Mouse (Mus musculus): ENCODE measurements around the gene Tshz2.

Tshz2 gene

DNA sequence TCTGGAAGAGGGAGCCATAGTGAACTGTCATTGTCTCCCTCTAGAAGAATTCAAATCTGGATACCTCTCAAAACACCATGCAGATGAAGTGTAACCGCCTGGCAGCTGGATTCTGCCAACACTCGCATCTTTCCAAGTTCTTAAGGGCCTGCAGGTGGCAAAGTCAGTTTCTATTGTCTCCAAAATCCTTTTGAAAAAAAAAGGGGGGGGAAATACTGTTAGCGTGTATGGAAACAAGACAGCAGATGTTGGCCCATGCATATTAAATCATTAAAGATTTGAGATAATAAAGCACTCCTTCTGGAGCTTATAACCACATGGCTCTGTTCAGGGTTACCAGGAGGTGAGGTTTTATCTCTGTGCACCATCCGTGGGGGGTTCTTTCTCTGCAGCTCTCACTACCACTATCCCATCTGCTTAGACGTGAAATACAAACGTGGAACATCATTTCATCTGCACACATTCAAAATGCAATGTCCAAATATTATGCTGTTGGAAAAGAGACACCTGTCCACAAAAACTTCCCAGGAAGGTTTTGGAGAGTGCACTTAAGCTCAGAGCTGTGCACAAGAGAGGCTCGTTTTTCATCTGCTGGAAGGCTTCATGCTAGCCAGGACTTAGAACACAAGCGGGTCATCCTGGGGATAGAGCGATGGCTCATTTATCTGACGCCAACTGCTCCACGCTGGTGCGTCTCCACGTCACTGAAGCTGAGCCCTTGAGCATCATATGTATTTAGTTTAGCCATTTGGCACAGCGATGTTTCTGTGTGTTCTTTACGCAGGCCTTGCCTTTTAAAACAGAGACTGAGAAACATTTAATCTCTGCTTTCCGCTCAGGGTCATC is 307.7 kb downstream of the Tshz2 start:
- DNase-seq (ENCODE audit: low read depth, low spot score), result no peak

DNA sequence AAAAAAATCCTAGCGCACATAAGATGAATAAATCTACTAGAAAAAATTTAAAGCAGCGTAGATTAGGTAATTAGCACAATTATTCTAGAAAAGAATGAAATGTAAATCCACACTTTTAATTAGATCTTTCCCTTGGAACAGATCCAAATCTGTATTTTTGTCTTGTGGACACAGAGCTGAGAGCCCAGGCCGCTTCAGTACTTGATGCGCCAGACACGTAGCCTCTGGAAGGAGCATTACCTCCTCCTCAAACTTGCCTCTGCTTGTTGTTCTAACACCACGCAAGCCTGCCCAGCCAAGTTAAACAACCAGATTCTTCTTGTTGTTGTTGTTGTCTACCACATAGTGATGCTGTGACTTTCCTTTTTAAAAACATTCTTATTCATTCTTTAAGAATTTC is 310.9 kb downstream of the Tshz2 start:
- DNase-seq (ENCODE audit: low read depth, low spot score), result no peak

DNA sequence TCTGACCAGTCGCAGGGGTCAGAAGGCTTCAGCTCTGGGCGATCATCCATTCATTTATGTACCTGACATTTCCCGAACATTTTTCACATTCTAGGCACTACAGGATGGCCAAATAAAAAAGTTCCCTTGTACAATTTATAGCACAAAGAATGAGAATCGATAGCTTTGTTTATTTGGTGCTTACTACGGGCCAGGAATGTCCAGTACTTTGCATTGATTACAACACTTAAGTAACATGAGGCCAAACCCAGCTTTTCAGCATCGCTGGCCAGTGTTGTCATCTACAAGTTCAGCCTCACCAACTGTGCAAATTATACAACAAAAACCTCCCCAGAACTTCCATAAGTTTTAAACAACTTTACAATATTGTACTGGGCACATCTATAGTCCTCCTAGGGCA is 315.3 kb downstream of the Tshz2 start:
- DNase-seq (ENCODE audit: low read depth, low spot score), result no peak

DNA sequence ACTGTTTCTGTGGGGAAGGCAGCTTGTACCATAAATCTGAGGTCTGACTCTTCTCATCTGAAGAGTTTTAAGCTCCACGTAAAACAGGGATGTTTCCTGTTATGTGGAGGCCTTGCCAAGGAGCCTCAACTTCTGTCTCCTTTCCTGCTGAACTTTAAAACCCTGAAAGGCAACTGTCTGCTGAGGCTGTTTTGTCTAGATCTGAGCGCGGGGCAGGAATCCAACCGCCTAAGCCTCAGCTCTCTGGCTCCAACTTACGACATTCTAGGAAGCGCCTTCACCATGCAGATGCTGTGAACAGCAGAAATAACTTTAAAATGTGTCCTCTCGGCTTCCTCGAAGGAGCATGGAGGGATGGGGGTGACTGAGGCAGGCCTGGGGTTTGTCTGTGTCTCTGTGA is 318.2 kb downstream of the Tshz2 start:
- DNase-seq (ENCODE audit: low read depth, low spot score), result no peak

DNA sequence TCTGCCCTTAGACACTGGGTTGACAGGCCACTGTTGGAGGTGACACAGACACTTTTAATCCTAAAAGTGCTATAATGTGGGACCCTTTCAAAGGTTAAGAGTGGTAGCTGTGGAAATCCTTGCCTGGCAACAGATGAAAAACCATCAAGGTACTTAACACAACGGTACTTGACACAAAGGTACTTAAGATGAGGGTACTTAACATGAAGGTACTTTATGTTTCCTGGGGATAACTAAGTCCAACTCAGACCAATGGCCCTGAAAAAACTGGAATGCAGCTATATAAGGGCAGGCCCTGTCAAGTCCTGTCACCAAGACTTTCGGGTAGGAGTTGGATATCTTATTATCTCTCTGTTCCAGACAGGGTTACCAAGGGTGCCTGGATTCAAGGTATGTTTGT is 320.2 kb downstream of the Tshz2 start:
- no peak for DNase-seq (ENCODE audit: low read depth, low spot score)

DNA sequence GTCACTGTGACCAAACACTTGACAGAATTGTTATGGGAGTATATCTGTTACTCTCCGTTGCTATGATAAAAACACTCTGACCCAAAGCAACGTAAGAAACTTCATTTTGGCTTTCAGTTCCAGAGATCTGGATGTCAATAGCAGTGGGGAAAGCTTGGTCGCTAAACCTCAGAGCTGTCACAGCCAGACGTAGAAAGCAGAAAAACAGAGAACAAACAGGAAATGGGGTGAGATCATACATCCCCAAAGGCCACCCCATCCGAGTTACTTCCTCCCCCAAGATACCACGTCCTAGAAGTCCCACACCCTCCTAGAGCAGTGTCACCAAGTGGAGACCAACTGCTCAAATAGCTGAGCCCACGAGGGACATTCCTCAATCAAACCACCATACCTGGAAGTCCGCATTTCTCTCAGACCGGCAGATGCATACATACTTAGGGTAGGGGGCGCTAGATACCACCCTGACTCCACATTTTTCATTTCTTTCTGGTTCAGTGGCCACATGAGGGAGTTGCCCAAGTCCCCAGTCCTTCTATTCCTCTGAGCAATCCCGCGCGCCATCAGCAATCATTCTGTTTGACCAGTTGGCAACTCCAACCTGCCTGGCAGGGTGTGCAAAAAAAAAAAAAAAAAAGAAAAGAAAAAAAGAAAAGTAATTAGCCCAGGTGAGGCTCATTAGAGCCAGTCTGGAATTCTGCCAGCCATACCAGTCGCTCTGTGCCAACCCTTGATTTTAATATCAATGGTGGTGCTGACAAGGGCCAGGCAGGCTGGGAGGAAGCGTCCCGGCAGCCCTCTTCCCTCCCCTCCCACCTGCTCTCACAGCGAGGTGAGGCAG is 326.1 kb downstream of the Tshz2 start:
- peak; percentile 9 for DNase-seq (ENCODE audit: low read depth, low spot score)

DNA sequence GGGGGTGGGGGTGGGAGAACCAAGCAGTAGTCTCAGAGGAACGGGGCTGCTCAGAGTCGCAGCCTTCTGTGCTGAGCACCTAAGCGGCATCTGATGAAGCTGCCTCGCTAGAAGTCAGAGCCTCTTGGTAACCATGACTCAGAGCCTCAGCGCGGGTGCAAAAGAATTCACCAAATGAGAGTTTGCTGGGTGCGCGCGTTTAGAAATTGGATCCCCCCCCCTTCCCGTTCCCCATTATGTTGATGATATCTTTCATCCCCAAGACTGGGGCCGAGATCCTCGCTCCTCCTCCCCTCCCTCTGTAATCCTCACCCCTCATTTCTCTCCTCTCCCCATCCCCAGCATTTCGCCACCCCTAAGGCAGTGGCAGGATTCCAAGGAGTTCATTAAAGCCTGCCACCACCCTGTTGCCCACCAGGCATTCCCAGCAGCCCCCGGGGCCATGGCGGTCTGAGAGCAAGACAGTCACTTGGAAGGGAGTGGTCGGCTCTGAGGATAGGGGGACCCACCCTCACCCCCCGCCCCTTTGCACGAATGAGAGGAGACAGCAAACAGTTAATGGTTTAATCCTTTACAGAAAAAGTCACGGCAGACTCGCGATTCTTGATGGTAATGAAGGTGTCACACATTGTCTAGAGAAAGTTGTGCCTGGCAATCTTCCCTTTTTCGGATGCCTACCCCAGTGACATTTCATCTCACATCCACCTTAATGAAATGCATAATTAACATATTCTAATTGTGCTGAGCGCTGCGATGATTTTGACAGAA is 328.8 kb downstream of the Tshz2 start:
- no peak for DNase-seq (ENCODE audit: low read depth, low spot score)

DNA sequence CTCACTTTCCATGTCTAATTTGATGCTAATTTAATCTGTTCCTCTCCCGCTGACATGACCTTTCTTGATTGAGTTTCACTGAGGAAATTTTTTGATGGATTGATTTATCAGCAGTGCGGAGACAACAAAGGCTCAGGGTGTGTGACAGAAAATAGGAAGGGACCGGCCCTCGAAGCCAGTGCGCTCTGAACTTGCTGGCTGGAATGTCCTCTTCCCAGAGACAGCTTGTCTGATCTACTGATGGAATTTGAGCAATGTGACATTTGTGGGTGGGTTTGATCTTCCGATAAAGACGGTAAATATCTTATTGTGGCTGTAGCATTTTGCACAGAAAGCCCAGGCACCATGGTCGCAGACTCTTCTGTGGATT is 329.4 kb downstream of the Tshz2 start:
- no peak for DNase-seq (ENCODE audit: low read depth, low spot score)

DNA sequence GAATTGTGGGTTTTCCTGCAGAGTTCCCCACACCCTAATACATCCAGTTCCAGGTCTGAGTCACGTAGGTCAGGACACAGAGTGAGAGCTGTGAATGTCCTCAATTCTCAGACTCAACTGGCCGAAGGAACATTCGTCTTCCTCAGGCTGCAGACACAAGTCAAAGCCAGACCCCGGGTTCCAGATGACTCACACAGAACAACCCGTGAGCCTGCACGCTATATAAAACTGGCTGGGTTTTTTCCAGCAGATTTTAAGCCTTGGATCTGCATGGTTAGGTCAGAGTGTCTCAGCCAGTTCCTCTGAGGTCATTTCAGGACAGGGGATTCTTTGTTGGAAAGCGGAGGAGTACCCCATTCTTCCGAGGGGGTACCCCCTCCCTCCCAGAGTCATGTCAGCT is 330.0 kb downstream of the Tshz2 start:
- no peak for DNase-seq (ENCODE audit: low read depth, low spot score)

DNA sequence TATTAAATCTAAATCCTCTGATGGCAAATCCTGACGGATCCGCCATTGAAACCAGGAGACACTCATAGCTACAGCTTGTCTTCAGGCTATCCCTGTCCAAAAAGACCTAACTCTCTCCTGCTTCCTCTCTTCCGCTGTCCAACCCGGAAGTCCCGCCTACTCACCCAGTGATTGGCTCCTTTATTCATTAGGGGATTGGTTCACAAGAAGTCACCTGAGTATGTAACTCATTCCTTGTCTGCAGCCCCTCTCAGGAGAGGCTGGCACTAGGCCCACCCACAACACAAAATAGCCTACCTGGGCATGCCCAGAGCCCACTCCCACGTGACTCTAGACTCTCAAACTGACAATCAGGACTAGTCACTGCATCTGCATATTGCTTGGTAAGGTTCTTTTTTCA is 337.7 kb downstream of the Tshz2 start:
- DNase-seq (ENCODE audit: low read depth, low spot score), result no peak

DNA sequence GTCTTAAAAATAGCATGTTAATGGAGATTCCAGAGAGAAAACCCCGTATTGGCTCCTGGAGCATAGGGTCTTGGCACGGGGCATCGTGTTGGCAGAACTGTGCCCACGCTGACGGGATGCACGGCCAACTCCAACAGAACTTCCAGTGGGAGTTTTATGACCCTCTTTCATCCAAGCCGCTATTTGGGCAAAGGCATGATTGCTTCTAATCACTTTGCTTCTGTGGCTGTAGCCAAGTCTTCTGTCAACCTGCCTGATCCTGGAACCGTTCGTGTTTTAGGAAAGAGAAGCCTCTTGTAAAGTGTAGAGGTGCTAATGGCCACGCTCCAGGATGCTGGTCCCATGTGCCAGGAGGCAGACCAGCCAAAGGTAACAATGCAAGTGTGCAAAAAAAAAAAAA is 350.1 kb downstream of the Tshz2 start:
- no peak for DNase-seq (ENCODE audit: low read depth, low spot score)

DNA sequence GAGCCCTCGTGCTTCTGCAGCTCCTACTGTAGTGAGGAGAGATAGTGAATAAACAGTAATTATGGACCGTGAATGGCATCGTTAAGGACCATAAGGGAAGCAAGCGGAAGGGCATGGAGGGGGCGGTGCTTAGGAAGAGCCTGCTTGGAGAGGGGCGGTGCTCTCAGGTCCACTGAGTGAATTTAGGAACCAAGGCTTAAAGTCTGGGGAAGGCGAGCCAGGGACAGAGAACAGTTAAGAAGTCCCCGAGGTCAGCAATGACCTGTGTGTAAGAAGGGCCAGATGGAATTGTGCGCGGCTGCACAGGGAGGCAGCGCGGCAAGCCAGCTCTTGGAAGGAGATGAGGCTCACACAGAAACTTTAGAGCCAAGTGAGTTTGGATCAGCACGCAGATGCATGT is 354.4 kb downstream of the Tshz2 start:
- no peak for DNase-seq (ENCODE audit: low read depth, low spot score)

DNA sequence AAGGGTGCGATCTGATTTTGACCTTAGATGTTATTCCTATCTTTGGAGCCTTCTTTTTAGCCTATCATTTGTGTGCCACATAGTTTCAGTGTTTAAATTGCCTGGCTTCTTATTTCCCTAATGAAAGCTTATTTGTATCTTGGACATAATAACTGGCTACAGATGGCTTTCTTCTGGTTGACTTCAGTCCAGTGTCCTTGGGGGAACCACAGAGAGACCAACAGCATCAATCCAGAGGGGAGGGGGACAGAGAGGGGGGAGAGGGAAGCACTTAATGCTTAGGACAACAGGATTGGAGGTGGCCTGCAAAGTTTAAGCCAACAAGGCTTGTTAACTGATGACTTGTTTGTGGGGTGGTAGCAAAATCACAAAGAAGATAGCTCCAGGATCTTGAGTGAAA is 356.4 kb downstream of the Tshz2 start:
- no peak for DNase-seq (ENCODE audit: low read depth, low spot score)

DNA sequence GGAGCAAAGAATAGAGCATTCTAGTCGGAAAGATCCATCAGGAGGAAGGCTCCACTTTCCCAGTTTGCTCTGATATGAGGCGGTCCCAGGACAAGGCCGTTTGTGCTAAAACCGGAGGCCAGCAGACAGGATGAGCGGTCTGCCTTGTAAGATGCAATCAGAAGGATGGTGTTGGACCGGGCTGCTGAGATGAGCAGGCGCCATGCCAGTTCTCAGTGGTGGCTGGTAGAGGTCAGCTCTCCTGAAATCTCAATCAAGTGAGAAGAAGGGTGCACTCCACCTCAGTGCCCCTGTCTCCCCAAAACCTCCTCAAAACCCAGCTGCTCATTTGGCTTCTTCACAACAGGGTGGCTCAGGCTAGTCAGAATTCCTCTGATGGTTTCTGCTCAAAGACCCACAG is 358.2 kb downstream of the Tshz2 start:
- no peak for DNase-seq (ENCODE audit: low read depth, low spot score)

DNA sequence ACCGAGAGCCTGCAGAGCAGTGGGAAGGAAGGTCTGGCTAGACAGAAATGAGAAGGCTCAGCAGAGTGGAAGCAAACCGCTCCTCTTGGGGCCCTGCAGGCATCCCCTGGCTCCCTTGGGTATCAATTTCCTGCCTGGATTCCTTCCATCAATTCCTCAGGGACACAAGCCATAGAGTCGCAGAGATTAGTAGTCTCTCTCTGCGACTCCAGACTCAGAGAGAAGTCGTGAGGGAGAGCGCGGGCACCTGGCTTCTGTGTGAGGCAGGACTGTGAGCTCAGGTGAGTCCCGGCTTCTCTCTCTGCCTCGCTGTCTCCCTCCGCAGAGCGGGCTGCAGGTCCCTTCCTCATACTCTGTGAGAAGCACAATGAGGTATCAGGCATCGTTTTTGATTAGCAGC is 363.2 kb downstream of the Tshz2 start:
- no peak for DNase-seq (ENCODE audit: low read depth, low spot score)

DNA sequence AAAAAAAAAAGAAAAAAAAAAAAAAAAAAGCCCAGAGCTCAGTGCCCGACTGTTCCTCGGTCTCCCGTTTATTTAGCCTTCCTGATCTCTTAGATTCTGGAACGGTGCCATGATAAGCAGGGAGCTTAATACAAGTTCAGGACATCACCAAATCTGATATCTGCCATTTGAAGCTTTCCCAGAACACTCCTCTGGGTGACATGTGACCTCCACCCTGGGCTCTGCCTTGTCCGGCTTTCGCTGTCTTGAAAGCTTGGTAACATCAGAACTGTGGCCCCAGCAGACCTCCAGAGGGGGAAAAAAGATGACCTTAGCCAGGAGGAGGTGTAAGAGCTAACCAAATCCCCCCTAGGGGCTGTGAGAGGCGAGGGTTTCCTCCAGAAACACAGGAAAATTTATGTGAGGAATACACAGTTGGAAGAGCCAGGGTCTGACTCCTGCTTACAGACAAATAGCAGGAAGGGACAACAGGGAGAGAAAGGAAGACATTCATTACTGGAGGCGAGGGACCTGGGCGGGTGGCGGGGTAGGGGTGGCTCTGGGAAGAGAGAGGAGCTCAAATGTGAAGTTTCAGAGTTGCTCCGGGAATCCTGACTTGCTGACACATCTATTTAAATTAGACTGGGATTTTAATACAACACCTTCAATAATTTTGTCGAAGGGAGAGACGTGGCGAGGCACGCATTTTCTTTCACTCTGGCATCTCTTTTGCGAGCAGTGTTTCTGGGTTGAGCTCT is 363.9 kb downstream of the Tshz2 start:
- DNase-seq (ENCODE audit: low read depth, low spot score), result no peak

DNA sequence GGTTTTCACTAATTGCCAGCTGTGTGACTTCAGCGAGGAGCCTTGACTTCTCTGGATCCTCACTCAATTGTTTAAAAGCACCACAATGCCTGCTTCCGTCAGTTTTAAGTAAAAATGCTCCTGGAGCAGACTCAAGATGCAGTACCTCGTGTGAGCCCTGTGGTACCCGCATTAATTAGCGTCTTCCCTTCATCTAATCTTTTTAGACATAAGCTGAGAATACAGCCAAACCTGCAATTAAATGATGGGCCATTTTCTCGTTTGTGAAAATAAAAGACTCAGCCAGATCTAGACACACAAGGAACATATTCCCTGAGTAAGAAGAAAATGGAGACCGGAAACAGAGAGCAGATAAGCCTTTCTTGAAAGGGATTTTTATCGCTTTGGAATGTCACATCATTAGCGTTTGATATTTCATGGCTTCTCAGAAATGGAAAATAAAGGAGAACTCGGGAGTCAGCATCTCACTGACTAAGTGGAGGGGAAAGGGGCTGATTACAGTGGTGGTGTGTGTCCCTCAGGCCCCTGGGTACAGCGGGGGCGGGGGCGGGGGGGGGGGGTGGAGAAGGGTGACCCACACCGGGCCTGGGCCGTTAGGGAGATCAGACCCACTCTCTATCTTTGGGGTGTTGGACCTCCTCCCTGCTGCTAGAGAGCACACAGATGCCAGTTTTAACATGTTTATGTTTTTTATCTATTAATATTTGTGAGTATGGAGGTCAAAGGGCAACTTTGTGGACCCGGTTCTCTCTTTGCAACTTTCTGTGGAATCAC is 364.6 kb downstream of the Tshz2 start:
- no peak for DNase-seq (ENCODE audit: low read depth, low spot score)

DNA sequence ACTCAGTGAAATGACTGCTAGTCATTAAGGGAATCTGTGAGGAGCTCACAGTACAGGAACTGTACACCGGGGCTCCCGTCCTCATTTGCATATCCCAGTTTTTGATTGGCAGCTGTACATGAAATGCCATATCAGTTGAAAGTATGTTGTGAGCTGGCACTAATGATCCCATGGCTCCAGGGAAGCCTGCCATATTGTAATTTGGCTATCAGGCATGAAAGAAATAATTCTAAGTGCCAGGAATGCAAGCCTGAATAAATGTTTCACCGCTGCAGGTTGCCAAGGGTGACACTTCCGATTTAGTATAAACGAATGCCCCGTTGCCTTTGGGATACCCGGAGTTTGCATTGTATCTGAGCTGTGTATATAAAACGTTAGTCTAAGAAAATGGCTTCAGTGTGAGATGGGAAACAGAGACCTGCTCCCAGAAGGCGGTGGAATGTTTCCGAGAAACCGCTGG is 366.1 kb downstream of the Tshz2 start:
- no peak for DNase-seq (ENCODE audit: low read depth, low spot score)

DNA sequence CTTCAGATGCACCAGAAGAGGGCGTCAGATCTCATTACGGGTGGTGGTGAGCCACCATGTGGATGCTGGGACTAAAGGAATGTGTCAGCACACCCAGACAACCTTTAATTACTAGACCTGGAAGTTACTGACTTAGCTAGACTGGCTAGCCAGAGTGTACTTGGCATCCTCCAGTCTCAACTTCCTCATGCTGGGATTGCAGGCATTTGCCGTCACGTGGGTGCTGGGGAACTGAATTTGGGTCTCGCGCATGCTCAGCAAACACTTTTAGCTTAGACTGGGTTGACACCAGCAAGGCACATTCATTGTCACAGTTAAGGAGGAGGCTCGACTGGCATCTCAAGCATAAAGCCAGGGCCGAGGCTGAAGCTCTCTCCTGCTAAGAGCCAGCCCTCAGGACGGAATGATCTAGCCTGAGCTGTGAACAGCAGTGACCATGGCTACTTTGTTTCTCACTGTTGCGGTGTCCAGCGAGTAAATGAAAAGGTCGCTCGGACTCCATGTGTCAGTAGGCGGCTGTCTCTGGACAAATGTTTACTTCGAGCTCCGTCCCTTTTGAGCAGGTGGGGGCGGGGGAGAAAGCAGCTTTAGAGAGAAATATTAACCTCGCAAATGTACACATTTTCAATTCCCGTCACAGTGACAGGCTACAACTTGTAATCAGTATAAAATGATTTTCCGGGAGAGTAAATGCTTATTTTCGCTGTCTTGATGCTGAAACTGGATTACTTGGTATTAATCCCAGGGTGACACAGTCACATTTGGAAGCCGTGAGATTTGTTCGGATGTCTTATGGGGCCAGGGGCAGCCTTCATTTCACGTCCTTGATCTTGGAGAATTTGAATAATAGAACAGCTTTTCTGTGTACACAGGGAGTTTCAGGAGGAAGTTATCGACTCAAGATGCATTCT is 370.0 kb downstream of the Tshz2 start:
- no peak for DNase-seq (ENCODE audit: low read depth, low spot score)

DNA sequence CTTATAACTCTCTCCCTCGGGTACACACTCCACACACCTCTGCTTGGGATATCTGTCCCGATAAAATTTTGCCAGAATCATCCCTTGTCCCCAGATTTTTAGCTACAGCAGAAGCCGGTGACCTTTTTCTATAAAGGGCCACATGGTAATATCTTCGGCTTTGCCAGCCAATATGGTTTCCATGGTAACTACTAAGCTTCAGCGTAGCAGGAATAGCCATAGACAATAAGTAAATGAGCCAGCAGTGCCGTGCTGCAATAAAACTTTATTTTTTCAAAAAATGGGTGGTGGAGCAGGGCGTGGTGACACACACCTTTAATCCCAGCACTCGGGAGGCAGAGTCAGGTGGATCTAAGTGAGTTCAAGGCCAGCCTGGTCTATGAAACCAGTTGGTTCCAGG is 370.9 kb downstream of the Tshz2 start:
- no peak for DNase-seq (ENCODE audit: low read depth, low spot score)
